Mouse (Mus musculus) MEL (cell line): ENCODE data around the gene Sbno2. TPM values are rescaled to one million over a fixed set of nuclear protein-coding genes. Genes with fewer than 3 reads are reported as not detected.
A peak's percentile ranks its signal among the peaks of the same experiment; 100 is the strongest.

Source experiments
- DNase-seq: peaks from one replicate; pipeline ENCODE4 v3.0.0; 2011; ENCODE audit warnings: low read depth, low spot score
- H3K27ac ChIP-seq: 2 replicates; pipeline ENCODE4 v1.5.1; 2012; ENCODE audit warnings: low read depth, mild to moderate bottlenecking, control low read depth, low read length, moderate library complexity; ENCODE audit not compliant: control insufficient read depth
- H3K27me3 ChIP-seq, 2 experiments: fragments of 150-350 bp in 1 of 2; sonication (generic) in 1 of 2; 2 replicates each; pipeline ENCODE4 v1.6.1; 2012; ENCODE audit warnings: low read length in 2 of 2, mild to moderate bottlenecking in 2 of 2, improper control_type of control experiment in 1 of 2, moderate library complexity in 1 of 2; ENCODE audit not compliant: insufficient read depth in 2 of 2, control insufficient read depth in 1 of 2
- H3K36me3 ChIP-seq, 2 experiments: 2 replicates each; pipeline ENCODE4 v1.6.1; 2012 to 2014; ENCODE audit warnings: low read length in 2 of 2, improper control_type of control experiment in 1 of 2, inconsistent platforms in 1 of 2, mild to moderate bottlenecking in 1 of 2; ENCODE audit not compliant: insufficient read depth in 2 of 2, control insufficient read depth in 1 of 2
- H3K4me1 ChIP-seq, 2 experiments: fragments of 150-350 bp in 1 of 2; sonication (generic) in 1 of 2; 2 replicates each; pipeline ENCODE4 v1.6.1; 2012; ENCODE audit warnings: low read length in 2 of 2, improper control_type of control experiment in 1 of 2, mild to moderate bottlenecking in 1 of 2; ENCODE audit not compliant: insufficient read depth in 2 of 2, control insufficient read depth in 1 of 2
- H3K4me3 ChIP-seq, 2 experiments: fragments of 150-350 bp in 1 of 2; sonication (generic) in 1 of 2; 2 replicates each; pipeline ENCODE4 v1.5.1; 2012; ENCODE audit warnings: low read depth in 2 of 2, low read length in 2 of 2, mild to moderate bottlenecking in 2 of 2, moderate library complexity in 2 of 2, control low read depth in 1 of 2, improper control_type of control experiment in 1 of 2; ENCODE audit not compliant: control insufficient read depth in 1 of 2, insufficient read depth in 1 of 2
- H3K79me2 ChIP-seq: 2 replicates; pipeline ENCODE4 v1.6.1; 2012; ENCODE audit warnings: mild to moderate bottlenecking, low read length, moderate library complexity; ENCODE audit not compliant: control insufficient read depth, poor library complexity, insufficient read depth
- H3K9ac ChIP-seq: 2 replicates; pipeline ENCODE4 v1.6.1; 2012; ENCODE audit warnings: low read depth, mild to moderate bottlenecking, control low read depth, low read length, moderate library complexity; ENCODE audit not compliant: control insufficient read depth, poor library complexity, severe bottlenecking
- H3K9me3 ChIP-seq: fragments of 150-350 bp; sonication (generic); replicated peaks from 2 replicates; pipeline ENCODE4 v1.6.1; 2012; ENCODE audit warnings: mild to moderate bottlenecking, low read length, improper control_type of control experiment, moderate library complexity; ENCODE audit not compliant: insufficient read depth
- BHLHE40 ChIP-seq: IDR thresholded peaks from 2 replicates; pipeline ENCODE4 v1.6.1; 2012; ENCODE audit warnings: low read depth, mild to moderate bottlenecking, inconsistent platforms, low read length, improper control_type of control experiment, borderline replicate concordance
- ELF1 ChIP-seq: IDR thresholded peaks from 2 replicates; pipeline ENCODE4 v1.6.1; 2014; ENCODE audit warnings: low read depth, mild to moderate bottlenecking, inconsistent platforms, low read length, improper control_type of control experiment, moderate library complexity
- GATA1 ChIP-seq: IDR thresholded peaks from 2 replicates; pipeline ENCODE4 v1.6.1; 2011; ENCODE audit warnings: low read depth, low read length, improper control_type of control experiment
- JUND ChIP-seq: IDR thresholded peaks from 2 replicates; pipeline ENCODE4 v1.6.1; 2011; ENCODE audit warnings: low read depth, mild to moderate bottlenecking, improper control_type of control experiment, low read length
- MAZ ChIP-seq: IDR thresholded peaks from 2 replicates; pipeline ENCODE4 v1.6.1; 2012; ENCODE audit warnings: low read depth, mild to moderate bottlenecking, inconsistent platforms, low read length, improper control_type of control experiment
- MXI1 ChIP-seq: IDR thresholded peaks from 2 replicates; pipeline ENCODE4 v1.6.1; 2011; ENCODE audit warnings: mild to moderate bottlenecking, low read depth, low read length, improper control_type of control experiment
- MYC ChIP-seq: IDR thresholded peaks from 2 replicates; pipeline ENCODE4 v1.6.1; 2011; ENCODE audit warnings: low read depth, mild to moderate bottlenecking, low read length, improper control_type of control experiment, moderate library complexity
- NRF1 ChIP-seq: IDR thresholded peaks from 2 replicates; pipeline ENCODE4 v1.6.1; 2014; ENCODE audit warnings: low read depth, mild to moderate bottlenecking, inconsistent platforms, low read length, improper control_type of control experiment, moderate library complexity; ENCODE audit not compliant: poor library complexity, insufficient read depth, severe bottlenecking
- POLR2A ChIP-seq, 2 experiments: IDR thresholded peaks; 2 replicates each; pipeline ENCODE4 v1.6.1; 2011 to 2012; ENCODE audit warnings: low read length in 2 of 2, mild to moderate bottlenecking in 2 of 2, control low read depth in 1 of 2, improper control_type of control experiment in 1 of 2, low read depth in 1 of 2, moderate library complexity in 1 of 2; ENCODE audit not compliant: control insufficient read depth in 1 of 2, insufficient read depth in 1 of 2, poor library complexity in 1 of 2
- RCOR1 ChIP-seq: IDR thresholded peaks from 2 replicates; pipeline ENCODE4 v1.6.1; 2012; ENCODE audit warnings: low read depth, mild to moderate bottlenecking, inconsistent platforms, low read length, improper control_type of control experiment
- SMC3 ChIP-seq: IDR thresholded peaks from 2 replicates; pipeline ENCODE4 v1.6.1; 2011; ENCODE audit warnings: low read depth, low read length, improper control_type of control experiment
- TBP ChIP-seq: IDR thresholded peaks from 2 replicates; pipeline ENCODE4 v1.8.0; 2011; ENCODE audit warnings: low read depth, low read length, improper control_type of control experiment
- UBTF ChIP-seq: IDR thresholded peaks from 2 replicates; pipeline ENCODE4 v1.6.1; 2012; ENCODE audit warnings: low read depth, mild to moderate bottlenecking, inconsistent platforms, low read length, improper control_type of control experiment, moderate library complexity, borderline replicate concordance; ENCODE audit not compliant: insufficient read depth
- USF2 ChIP-seq, 2 experiments: IDR thresholded peaks; 2 replicates each; pipeline ENCODE4 v1.6.1; 2011 to 2012; ENCODE audit warnings: improper control_type of control experiment in 2 of 2, low read length in 2 of 2, borderline replicate concordance in 1 of 2, inconsistent platforms in 1 of 2, low read depth in 1 of 2, mild to moderate bottlenecking in 1 of 2; ENCODE audit not compliant: insufficient read depth in 1 of 2
- ZNF384 ChIP-seq: IDR thresholded peaks from 2 replicates; pipeline ENCODE4 v1.6.1; 2012; ENCODE audit warnings: low read depth, mild to moderate bottlenecking, inconsistent platforms, low read length, improper control_type of control experiment
- polyA plus RNA-seq, 2 experiments: library from polyadenylated mRNA; stranded (reverse) in 1 of 2; unstranded in 1 of 2; fragments of >175 nt in 1 of 2; fragments of >200 nt in 1 of 2; gene quantifications; 2 replicates each; pipeline versions ENCODE4 v1.2.1 to v1.2.4; 2012; ENCODE audit warnings: low replicate concordance in 2 of 2, low read depth in 1 of 2; ENCODE audit not compliant: insufficient read length in 2 of 2, insufficient read depth in 1 of 2, missing spikeins in 1 of 2
- total RNA-seq: library from RNA; depleted of rRNA; stranded (reverse); fragments of 300-350 nt; gene quantifications from 2 replicates; pipeline ENCODE4 v1.2.3, GENCODE M21; 2012; rRNA removed

The Sbno2 gene
- total RNA-seq (14.6 and 15.8 TPM in 2 replicates), polyA plus RNA-seq (10 to 100 TPM in 1 of 2 experiments, not detected in 1; 29.0 TPM)

GRCm38 (mm10) chr10:80105460-80105859 is at the start of gene Sbno2:
Gene Sbno2 (minus strand): TSS chr10:80105571.
- peaks cover 19% of the 10 kb centered on the region for H3K79me2 ChIP-seq
- peaks cover 12 to 26% of the 10 kb centered on the region in 2 experiments for H3K4me1 ChIP-seq
- peak; percentile 38 for DNase-seq
- H3K9me3 ChIP-seq: no peaks in the 10 kb centered on the region
- no peak within 1 kb of the TSS for H3K27ac ChIP-seq
- no peak within 1 kb of the TSS for H3K4me3 ChIP-seq
- TF ChIP-seq ZNF384 (no peak), NRF1 (no peak), MXI1 (0 out of 2 replicates have a peak, but pooled peaks have one; percentile 20), GATA1 (no peak), ELF1 (no peak), BHLHE40 (no peak), SMC3 (no peak), POLR2A (IDR thresholded peaks at IDR 0.05; ENCODE audit: control insufficient read depth in 1 of 2, insufficient read depth in 1 of 2, low read depth in 1 of 2, low read length in 2 of 2, poor library complexity in 1 of 2) (no peak), USF2 (IDR thresholded peaks at IDR 0.05; ENCODE audit: borderline replicate concordance in 1 of 2, insufficient read depth in 1 of 2, low read depth in 1 of 2, low read length in 2 of 2) (no peak), MYC (no peak), TBP (no peak), MAZ (peak; percentile 39; the same call in 1 of the 2 replicates), RCOR1 (no peak), UBTF (no peak)
- TF ChIP-seq, all 39 proteins: peak for 2
- Histone ChIP-seq H3K27me3 (no peaks in the 10 kb centered on the region), H3K36me3 (peaks cover 0 to 18% of the 10 kb centered on the region in 2 experiments; a peak in 2 of 4 replicates), H3K9ac (no peak within 1 kb of the TSS)

- peaks cover 0 to 25% of the 10 kb centered on the region in 2 experiments; a peak in 2 of 4 replicates for H3K36me3 ChIP-seq
- no peak overlapping the region for H3K9ac ChIP-seq
- DNase-seq: no peak
- no peaks in the 10 kb centered on the region for H3K9me3 ChIP-seq
- peaks cover 30% of the 10 kb centered on the region for H3K79me2 ChIP-seq
- H3K27ac ChIP-seq: no peak overlapping the region
- no peak overlapping the region for H3K4me3 ChIP-seq
- H3K4me1 ChIP-seq: peaks cover 6 to 36% of the 10 kb centered on the region in 2 experiments; a peak in 3 of 4 replicates
- TF ChIP-seq GATA1: no peak
- no peak for TF ChIP-seq NRF1
- no peak for TF ChIP-seq JUND
- no peak for TF ChIP-seq POLR2A (IDR thresholded peaks at IDR 0.05; ENCODE audit: control insufficient read depth in 1 of 2, insufficient read depth in 1 of 2, low read depth in 1 of 2, low read length in 2 of 2, poor library complexity in 1 of 2)
- H3K27me3 ChIP-seq: no peaks in the 10 kb centered on the region
Measured at GRCm38 (mm10) chr10:80154384-80154783, 49.0 kb upstream of the Sbno2 start.
